Mouse (Mus musculus) liver, embryonic 14.5 days (tissue): ENCODE measurements at regions not wholly inside any gene's neighbourhood (a gene's known extent, or its start where the extent isn't known, plus 50 kb on each side); places are given as distances from the start of the nearest gene placed in this dataset.

ENCODE experiments used
- CTCF ChIP-seq: IDR thresholded peaks from 2 replicates; pipeline ENCODE4 v1.5.1; 2016; ENCODE audit warnings: antibody characterized with exemption, low read depth, control low read depth
- EP300 ChIP-seq: IDR thresholded peaks from 2 replicates; pipeline ENCODE4 v1.6.1; 2016; ENCODE audit warnings: antibody characterized with exemption, low read depth

GRCm38 (mm10) chr9:27515427-27516110, 119.0 kb downstream of the Spata19 start:
- TF ChIP-seq EP300 (no peak), CTCF (no peak)
